Mouse (Mus musculus) CH12.LX (cell line): ENCODE measurements at regions not wholly inside any gene's neighbourhood (a gene's known extent, or its start where the extent isn't known, plus 50 kb on each side); places are given as distances from the start of the nearest gene placed in this dataset.

Experiments used
- DNase-seq: peaks from one replicate; pipeline ENCODE4 v3.0.0-alpha.2; 2013; ENCODE audit errors: extremely low read depth
- H3K27ac ChIP-seq: 2 replicates; pipeline ENCODE4 v1.5.1; 2012; ENCODE audit warnings: low read depth, mild to moderate bottlenecking, control low read depth, moderate library complexity; ENCODE audit not compliant: insufficient read depth
- H3K27me3 ChIP-seq: replicated peaks from 2 replicates; pipeline ENCODE3; 2012; ENCODE audit warnings: inconsistent platforms
- H3K36me3 ChIP-seq, 2 experiments: replicated peaks in 1 of 2; 2 replicates each; pipeline versions ENCODE3 to v1.6.1; 2012; ENCODE audit warnings: inconsistent platforms in 1 of 2, low read length in 1 of 2, mild to moderate bottlenecking in 1 of 2, mixed read lengths in 1 of 2, moderate library complexity in 1 of 2; ENCODE audit not compliant: control insufficient read depth in 1 of 2, insufficient read depth in 1 of 2
- H3K4me1 ChIP-seq, 2 experiments: 2 replicates each; pipeline ENCODE4 v1.6.1; 2012; ENCODE audit warnings: inconsistent platforms in 1 of 2, moderate library complexity in 1 of 2; ENCODE audit not compliant: insufficient read depth in 2 of 2, control insufficient read depth in 1 of 2
- H3K4me2 ChIP-seq: 2 replicates; pipeline ENCODE4 v1.6.1; 2012; ENCODE audit warnings: low read depth, mild to moderate bottlenecking, control low read depth; ENCODE audit not compliant: poor library complexity, insufficient read depth, severe bottlenecking
- H3K4me3 ChIP-seq, 3 experiments: fragments of 150-350 bp in 1 of 3; sonication (generic) in 1 of 3; replicated peaks in 1 of 3; 2 replicates each; pipeline versions ENCODE3 to v1.5.1; 2011 to 2012; ENCODE audit warnings: low read depth in 2 of 3, low read length in 2 of 3, mild to moderate bottlenecking in 2 of 3, moderate library complexity in 2 of 3, control low read depth in 1 of 3, improper control_type of control experiment in 1 of 3, inconsistent platforms in 1 of 3, mixed read lengths in 1 of 3; ENCODE audit not compliant: poor library complexity in 1 of 3
- H3K79me2 ChIP-seq: replicated peaks from 2 replicates; pipeline ENCODE4 v1.6.1; 2012; ENCODE audit warnings: mild to moderate bottlenecking, moderate library complexity; ENCODE audit not compliant: control insufficient read depth, poor library complexity, insufficient read depth, severe bottlenecking; ENCODE audit errors: extremely low read depth
- H3K9ac ChIP-seq: 2 replicates; pipeline ENCODE4 v1.6.1; 2012; ENCODE audit warnings: low read depth, mild to moderate bottlenecking, control low read depth, moderate library complexity; ENCODE audit not compliant: insufficient read depth
- H3K9me3 ChIP-seq: replicated peaks from 2 replicates; pipeline ENCODE3; 2012; ENCODE audit warnings: low read length, inconsistent platforms, mixed read lengths
- CHD1 ChIP-seq: IDR thresholded peaks from 2 replicates; pipeline ENCODE4 v1.6.1; 2012; ENCODE audit warnings: low read depth, low read length, improper control_type of control experiment, inconsistent platforms
- EP300 ChIP-seq: IDR thresholded peaks from 2 replicates; pipeline ENCODE4 v1.6.1; 2011; ENCODE audit warnings: low read length, improper control_type of control experiment
- HCFC1 ChIP-seq: IDR thresholded peaks from 2 replicates; pipeline ENCODE4 v1.6.1; 2012; ENCODE audit warnings: low read depth, mild to moderate bottlenecking, inconsistent platforms, low read length, improper control_type of control experiment
- IRF4 ChIP-seq: IDR thresholded peaks from 2 replicates; pipeline ENCODE4 v1.6.1; 2014; ENCODE audit warnings: low read depth, mild to moderate bottlenecking, inconsistent platforms, low read length, improper control_type of control experiment
- MAZ ChIP-seq: IDR thresholded peaks from 2 replicates; pipeline ENCODE4 v1.6.1; 2012; ENCODE audit warnings: low read depth, mild to moderate bottlenecking, inconsistent platforms, low read length, improper control_type of control experiment, moderate library complexity
- MYC ChIP-seq: IDR thresholded peaks from 2 replicates; pipeline ENCODE4 v1.6.1; 2011; ENCODE audit warnings: low read depth, mild to moderate bottlenecking, improper control_type of control experiment, low read length
- POLR2AphosphoS2 ChIP-seq: IDR thresholded peaks from 2 replicates; pipeline ENCODE4 v1.6.1; 2011; ENCODE audit warnings: low read depth, low read length, improper control_type of control experiment
- RAD21 ChIP-seq: IDR thresholded peaks from 2 replicates; pipeline ENCODE4 v1.6.1; 2011; ENCODE audit warnings: low read depth, mild to moderate bottlenecking, low read length, improper control_type of control experiment, moderate library complexity
- RCOR1 ChIP-seq: conservative IDR thresholded peaks from 2 replicates; pipeline ENCODE4 v1.6.1; 2012; ENCODE audit warnings: low read depth, mild to moderate bottlenecking, inconsistent platforms, low read length, improper control_type of control experiment
- SMC3 ChIP-seq: IDR thresholded peaks from 2 replicates; pipeline ENCODE4 v1.6.1; 2011; ENCODE audit warnings: low read depth, low read length, improper control_type of control experiment
- USF1 ChIP-seq: IDR thresholded peaks from 2 replicates; pipeline ENCODE4 v1.6.1; 2014; ENCODE audit warnings: low read depth, mild to moderate bottlenecking, inconsistent platforms, low read length, improper control_type of control experiment
- ZKSCAN1 ChIP-seq: IDR thresholded peaks from 2 replicates; pipeline ENCODE4 v1.6.1; 2012; ENCODE audit warnings: low read depth, inconsistent platforms, low read length, improper control_type of control experiment, borderline replicate concordance
- ZNF384 ChIP-seq: IDR thresholded peaks from 2 replicates; pipeline ENCODE4 v1.6.1; 2012; ENCODE audit warnings: low read depth, low read length, improper control_type of control experiment, inconsistent platforms
- dilution Hi-C: fragments of 300-500 bp; cut with MboI; formaldehyde crosslinking; loops from 2 replicates; pipeline ENCODE4 v1.14.3; 2020; ENCODE audit warnings: low sequenced_read_pairs; ENCODE audit not compliant: extremely low pct_unique_long_range_greater_than_20kb, extremely low pct_ligation_motif_present
- in situ Hi-C: fragments of 300-500 bp; cut with MboI; formaldehyde crosslinking; loops from 3 replicates; pipeline ENCODE4 v1.14.3; 2019; ENCODE audit warnings: low sequenced_read_pairs, low pct_ligation_motif_present, low pct_unique_long_range_greater_than_20kb, mixed read lengths

GRCm38 (mm10) chr16:95826681-95827401, 125.0 kb downstream of the Ets2 start:
- H3K27ac ChIP-seq = peak overlapping the region; percentile 74
- TF ChIP-seq RCOR1 (no peak), MAZ (no peak), POLR2AphosphoS2 (no peak), RAD21 (no peak), EP300 (no peak), IRF4 (no peak), USF1 (no peak), CHD1 (no peak), HCFC1 (no peak)
- peak overlapping the region; percentile 17; the same call in 1 of the 2 replicates for H3K4me2 ChIP-seq
- no peaks in the 10 kb centered on the region for H3K27me3 ChIP-seq
- H3K9me3 ChIP-seq = peaks cover 5% of the 10 kb centered on the region
- no peak overlapping the region for H3K4me3 ChIP-seq
- DNase-seq = no peak
- no peak overlapping the region for H3K9ac ChIP-seq
- no peaks in the 10 kb centered on the region for H3K79me2 ChIP-seq
- H3K4me1 ChIP-seq = peaks cover 15 to 67% of the 10 kb centered on the region in 2 experiments
- in situ Hi-C loops = no loop called here
- dilution Hi-C loops = no loop called here
- no peaks in the 10 kb centered on the region for H3K36me3 ChIP-seq

GRCm38 (mm10) chr16:95825723-95826122, 123.8 kb downstream of the Ets2 start:
- in situ Hi-C loops = no loop called here
- Histone ChIP-seq H3K9me3 (peaks cover 5% of the 10 kb centered on the region), H3K4me3 (no peak overlapping the region), H3K4me2 (no peak overlapping the region), H3K4me1 (peaks cover 8 to 67% of the 10 kb centered on the region in 2 experiments), H3K27ac (no peak overlapping the region), H3K36me3 (no peaks in the 10 kb centered on the region), H3K9ac (no peak overlapping the region), H3K79me2 (no peaks in the 10 kb centered on the region), H3K27me3 (no peaks in the 10 kb centered on the region)
- peak; percentile 26; the same call in 1 of the 2 replicates for TF ChIP-seq ZNF384
- no peak for TF ChIP-seq SMC3
- dilution Hi-C loops = no loop called here
- DNase-seq = no peak

GRCm38 (mm10) chr16:95824720-95825534, 123.1 kb downstream of the Ets2 start:
- in situ Hi-C loops = no loop called here
- Histone ChIP-seq H3K4me2 (no peak overlapping the region), H3K9ac (no peak overlapping the region), H3K27me3 (no peaks in the 10 kb centered on the region), H3K4me3 (no peak overlapping the region), H3K9me3 (peaks cover 5% of the 10 kb centered on the region), H3K27ac (no peak overlapping the region), H3K79me2 (no peaks in the 10 kb centered on the region)
- DNase-seq = no peak
- no peak for TF ChIP-seq CHD1
- no peak for TF ChIP-seq MYC
- no peak for TF ChIP-seq ZKSCAN1
- TF ChIP-seq, all 38 proteins: peak for 0
- dilution Hi-C loops = no loop called here
- Histone ChIP-seq H3K4me1 (peaks cover 11 to 72% of the 10 kb centered on the region in 2 experiments), H3K36me3 (no peaks in the 10 kb centered on the region)
